Mouse (Mus musculus): ENCODE data around the gene Ptpro.

GRCm38 (mm10) chr6:137317509-137317908 lies 65.4 kb downstream of the Ptpro start:
- TF ChIP-seq CTCF (IDR thresholded peaks at IDR 0.05; ENCODE audit: extremely low read depth, insufficient read depth, low read length) = no peak
- TF ChIP-seq POLR2A (IDR thresholded peaks at IDR 0.05; ENCODE audit: extremely low read depth, insufficient read depth, low read length) = no peak

All from cortical plate, adult 2 months (tissue).